Mouse (Mus musculus) B cell, adult 2 months (primary cell): ENCODE results near the gene Cadm2.

Experiments
- DNase-seq, 2 experiments: peaks; one replicate each; pipeline ENCODE4 v3.0.0; 2022

Cadm2 gene

GRCm38 (mm10) chr16:67620826-67621505 lies at the start of gene Cadm2:
Gene Cadm2, minus strand, starts transcription at chr16:67620908.
- DNase-seq = peak; percentile 47 to 59

GRCm38 (mm10) chr16:67646930-67647329 lies 26.2 kb upstream of the Cadm2 start:
- DNase-seq = no peak

GRCm38 (mm10) chr16:67643651-67644050 lies 22.9 kb upstream of the Cadm2 start:
- no peak for DNase-seq

- peak in 1 of 2 experiments; percentile 6 for DNase-seq
Measured at GRCm38 (mm10) chr16:67619906-67620781, 564 bp downstream of the Cadm2 start.

GRCm38 (mm10) chr16:67619416-67619815 lies 1.3 kb downstream of the Cadm2 start:
- no peak for DNase-seq

GRCm38 (mm10) chr16:67618817-67619216 lies 1.9 kb downstream of the Cadm2 start:
- no peak for DNase-seq

GRCm38 (mm10) chr16:67617811-67618210 lies 2.9 kb downstream of the Cadm2 start:
- DNase-seq = no peak

- DNase-seq = no peak
Measured at GRCm38 (mm10) chr16:67617256-67617655, 3.5 kb downstream of the Cadm2 start.

- DNase-seq = no peak
Measured at GRCm38 (mm10) chr16:67613876-67614275, 6.8 kb downstream of the Cadm2 start.

- DNase-seq = no peak
Measured at GRCm38 (mm10) chr16:67610904-67611681, 9.6 kb downstream of the Cadm2 start.

- no peak for DNase-seq
Measured at GRCm38 (mm10) chr16:67609116-67609515, 11.6 kb downstream of the Cadm2 start.

GRCm38 (mm10) chr16:67608499-67608898 lies 12.2 kb downstream of the Cadm2 start:
- DNase-seq = no peak

- DNase-seq = no peak
Measured at GRCm38 (mm10) chr16:67605661-67606060, 15.0 kb downstream of the Cadm2 start.

GRCm38 (mm10) chr16:67599981-67600380 lies 20.7 kb downstream of the Cadm2 start:
- no peak for DNase-seq

GRCm38 (mm10) chr16:67598841-67599240 lies 21.9 kb downstream of the Cadm2 start:
- no peak for DNase-seq

- no peak for DNase-seq
Measured at GRCm38 (mm10) chr16:67591015-67591414, 29.7 kb downstream of the Cadm2 start.

- DNase-seq = no peak
Measured at GRCm38 (mm10) chr16:67578842-67579517, 41.7 kb downstream of the Cadm2 start.

- DNase-seq = no peak
Measured at GRCm38 (mm10) chr16:67575557-67575956, 45.2 kb downstream of the Cadm2 start.

GRCm38 (mm10) chr16:67526992-67527391 lies 93.7 kb downstream of the Cadm2 start:
- no peak for DNase-seq

- DNase-seq = no peak
Measured at GRCm38 (mm10) chr16:67524878-67525277, 95.8 kb downstream of the Cadm2 start.

GRCm38 (mm10) chr16:67518311-67518710 lies 102.4 kb downstream of the Cadm2 start:
- no peak for DNase-seq

GRCm38 (mm10) chr16:67515549-67515948 lies 105.2 kb downstream of the Cadm2 start:
- no peak for DNase-seq

- DNase-seq = no peak
Measured at GRCm38 (mm10) chr16:67509079-67509478, 111.6 kb downstream of the Cadm2 start.
